10 mouse cellular contexts compared by ENCODE assay signal in genomic region chrX:145848937-145849783, GRCm38 (mm10).
DNase-seq lines count a peak whose midpoint lies in the region; ATAC-seq and TF ChIP-seq lines count a peak whose summit lies in the region.
"Had no signal": no experiment of that assay in that cellular context is flagged by ENCODE, and none has a peak within 500 bp of the region (broad histone marks: within the 10 kb centered on the region; RNA-seq: fewer than 3 reads in every experiment).

No protein-coding gene starts in this region.

- no peaks in the 10 kb centered on the region for H3K36me3 ChIP-seq in heart, embryonic 11.5 days (ENCODE audit: control insufficient read depth, insufficient read depth, low read length)
- H3K36me3 ChIP-seq in kidney, embryonic 16.5 days (ENCODE audit: insufficient read depth, low read length), result no peaks in the 10 kb centered on the region
- no peaks in the 10 kb centered on the region for H3K36me3 ChIP-seq in lung, postnatal 0 days (ENCODE audit: insufficient read depth, low read length)
- H3K36me3 ChIP-seq: embryonic facial prominence, embryonic 13.5 days; liver, embryonic 15.5 days had no signal

- no peak for TF ChIP-seq CTCF in lung, postnatal 0 days (IDR thresholded peaks at IDR 0.05)

- no peak overlapping the region for H3K4me3 ChIP-seq in heart, embryonic 11.5 days (ENCODE audit: low read depth, low read length)
- H3K4me3 ChIP-seq in kidney, embryonic 16.5 days (ENCODE audit: low read length), result no peak overlapping the region
- H3K4me3 ChIP-seq in lung, postnatal 0 days (ENCODE audit: low read depth, low read length), result no peak overlapping the region
- H3K4me3 ChIP-seq: embryonic facial prominence, embryonic 13.5 days; liver, embryonic 15.5 days had no signal

- no peaks in the 10 kb centered on the region for H3K9me3 ChIP-seq in heart, embryonic 11.5 days (replicated peaks; ENCODE audit: control insufficient read depth, low read length)
- no peaks in the 10 kb centered on the region for H3K9me3 ChIP-seq in kidney, embryonic 16.5 days (ENCODE audit: low read length)
- H3K9me3 ChIP-seq in lung, postnatal 0 days (ENCODE audit: low read length), result no peaks in the 10 kb centered on the region
- H3K9me3 ChIP-seq: embryonic facial prominence, embryonic 13.5 days; liver, embryonic 15.5 days had no signal

- no peak overlapping the region for H3K27ac ChIP-seq in heart, embryonic 11.5 days (ENCODE audit: low read depth, low read length)
- no peak overlapping the region for H3K27ac ChIP-seq in kidney, embryonic 16.5 days (ENCODE audit: low read length)
- no peak overlapping the region for H3K27ac ChIP-seq in lung, postnatal 0 days (ENCODE audit: low read length)
- H3K27ac ChIP-seq: embryonic facial prominence, embryonic 13.5 days; liver, embryonic 15.5 days had no signal

- no peak for ATAC-seq in heart, embryonic 11.5 days (replicated peaks; ENCODE audit: insufficient number of reproducible peaks, low FRiP score, low TSS enrichment)
- peak; percentile 81 for ATAC-seq in kidney, embryonic 16.5 days (ENCODE audit: low FRiP score, low TSS enrichment)
- ATAC-seq in lung, postnatal 0 days, result peak; percentile 33; the same call in 1 of the 2 replicates
- ATAC-seq in CD4-positive, CD25-positive, alpha-beta regulatory T cell, adult 4 months, result no peak

- peak; percentile 56 to 61 for DNase-seq in heart, adult 18-20 months
- peak; percentile 49 to 59 for DNase-seq in adrenal gland, postnatal 36 days
- DNase-seq in gastrocnemius, postnatal 10 days, result peak; percentile 56
- peak; percentile 8 for DNase-seq in lung, postnatal 0 days (ENCODE audit: low spot score)
- DNase-seq in testis, postnatal 10 days (ENCODE audit: low spot score), result peak; percentile 42

- H3K27me3 ChIP-seq in heart, embryonic 11.5 days (ENCODE audit: control insufficient read depth, insufficient read depth, low read length), result no peaks in the 10 kb centered on the region
- no peaks in the 10 kb centered on the region for H3K27me3 ChIP-seq in kidney, embryonic 16.5 days (ENCODE audit: insufficient read depth, low read length)
- H3K27me3 ChIP-seq in lung, postnatal 0 days (replicated peaks; ENCODE audit: insufficient read depth, low read length), result no peaks in the 10 kb centered on the region
- H3K27me3 ChIP-seq: embryonic facial prominence, embryonic 13.5 days; liver, embryonic 15.5 days had no signal

- H3K9ac ChIP-seq in heart, embryonic 11.5 days (ENCODE audit: low read depth, low read length), result no peak overlapping the region
- no peak overlapping the region for H3K9ac ChIP-seq in kidney, embryonic 16.5 days (replicated peaks; ENCODE audit: low read length)
- no peak overlapping the region for H3K9ac ChIP-seq in lung, postnatal 0 days (replicated peaks; ENCODE audit: low read depth)
- H3K9ac ChIP-seq: embryonic facial prominence, embryonic 13.5 days; liver, embryonic 15.5 days had no signal

- no peak overlapping the region for H3K4me2 ChIP-seq in heart, embryonic 11.5 days
- no peak overlapping the region for H3K4me2 ChIP-seq in kidney, embryonic 16.5 days (replicated peaks; ENCODE audit: low read depth, low read length)
- H3K4me2 ChIP-seq in lung, postnatal 0 days (replicated peaks; ENCODE audit: low read depth, low read length), result no peak overlapping the region
- H3K4me2 ChIP-seq: embryonic facial prominence, embryonic 13.5 days; liver, embryonic 15.5 days had no signal

- no peak for TF ChIP-seq EP300 in lung, postnatal 0 days (IDR thresholded peaks at IDR 0.05)

- no peaks in the 10 kb centered on the region for H3K4me1 ChIP-seq in heart, embryonic 11.5 days (ENCODE audit: control insufficient read depth, insufficient read depth, low read length)
- H3K4me1 ChIP-seq in kidney, embryonic 16.5 days (ENCODE audit: insufficient read depth, low read length), result no peaks in the 10 kb centered on the region
- H3K4me1 ChIP-seq in lung, postnatal 0 days (ENCODE audit: insufficient read depth, low read depth, low read length), result no peaks in the 10 kb centered on the region
- H3K4me1 ChIP-seq: embryonic facial prominence, embryonic 13.5 days; liver, embryonic 15.5 days had no signal

- 78% methylated on average over 13 of the region's 13 CpGs for WGBS in heart, embryonic 11.5 days (ENCODE audit: insufficient replicate concordance)
- 67% methylated on average over 13 of the region's 13 CpGs for WGBS in kidney, embryonic 16.5 days
- WGBS in lung, postnatal 0 days, result 47% methylated on average over 13 of the region's 13 CpGs

Comparison
In these comparisons a context has a peak if more than half of its experiments do, and no peak if none do; other contexts are left out.
1. DNase-seq: peak in every context shown above with its lines; median percentile 58 in heart, adult 18-20 months; 56 in gastrocnemius, postnatal 10 days; 54 in adrenal gland, postnatal 36 days; 42 in testis, postnatal 10 days; 8 in lung, postnatal 0 days.
2. ATAC-seq: peak in kidney, embryonic 16.5 days (single experiment) and lung, postnatal 0 days (single experiment); none in heart, embryonic 11.5 days (single experiment) and CD4-positive, CD25-positive, alpha-beta regulatory T cell, adult 4 months (single experiment).